In genomic region chr5:137009988-137010387, GRCm38 (mm10) we compare ENCODE assay signal across 8 mouse cellular contexts. TPM values are rescaled to one million over a fixed set of nuclear protein-coding genes. Genes with fewer than 3 reads are reported as not detected.
DNase-seq lines count a peak whose midpoint lies in the region; ATAC-seq lines count a peak whose summit lies in the region.

No protein-coding gene starts in this region.

- no peak overlapping the region for H3K9ac ChIP-seq in midbrain, embryonic 16.5 days (ENCODE audit: low read depth, low read length)
- H3K9ac ChIP-seq in embryonic facial prominence, embryonic 11.5 days (replicated peaks; ENCODE audit: low read length) = no peak overlapping the region

- H3K36me3 ChIP-seq in midbrain, embryonic 10.5 days = no peaks in the 10 kb centered on the region
- no peaks in the 10 kb centered on the region for H3K36me3 ChIP-seq in midbrain, embryonic 16.5 days (ENCODE audit: control insufficient read depth, insufficient read depth, low read length)
- H3K36me3 ChIP-seq in embryonic facial prominence, embryonic 11.5 days (replicated peaks; ENCODE audit: control insufficient read depth, insufficient read depth, low read depth, low read length) = no peaks in the 10 kb centered on the region

- no peaks in the 10 kb centered on the region for H3K4me1 ChIP-seq in midbrain, embryonic 10.5 days
- H3K4me1 ChIP-seq in midbrain, embryonic 16.5 days (ENCODE audit: control insufficient read depth, insufficient read depth, low read length) = no peaks in the 10 kb centered on the region
- H3K4me1 ChIP-seq in embryonic facial prominence, embryonic 11.5 days (ENCODE audit: control insufficient read depth, insufficient read depth, low read length) = no peaks in the 10 kb centered on the region

- intact Hi-C loops in heart, postnatal 25 days (cut with DNase I) = no loop called here

- H3K4me2 ChIP-seq in midbrain, embryonic 16.5 days (ENCODE audit: low read length) = no peak overlapping the region
- H3K4me2 ChIP-seq in embryonic facial prominence, embryonic 11.5 days (ENCODE audit: low read depth, low read length) = no peak overlapping the region

- no peaks in the 10 kb centered on the region for H3K9me3 ChIP-seq in midbrain, embryonic 10.5 days (replicated peaks)
- H3K9me3 ChIP-seq in midbrain, embryonic 16.5 days (replicated peaks; ENCODE audit: control insufficient read depth, low read length, poor library complexity, severe bottlenecking) = no peaks in the 10 kb centered on the region
- no peaks in the 10 kb centered on the region for H3K9me3 ChIP-seq in embryonic facial prominence, embryonic 11.5 days (replicated peaks; ENCODE audit: control insufficient read depth, low read length)

- H3K27me3 ChIP-seq in midbrain, embryonic 10.5 days (ENCODE audit: low read depth, poor library complexity, severe bottlenecking) = no peaks in the 10 kb centered on the region
- H3K27me3 ChIP-seq in midbrain, embryonic 16.5 days (ENCODE audit: control insufficient read depth, insufficient read depth, low read depth, low read length) = no peaks in the 10 kb centered on the region
- H3K27me3 ChIP-seq in embryonic facial prominence, embryonic 11.5 days (ENCODE audit: control insufficient read depth, insufficient read depth, low read length) = no peaks in the 10 kb centered on the region

- H3K4me3 ChIP-seq in midbrain, embryonic 10.5 days = no peak overlapping the region
- H3K4me3 ChIP-seq in midbrain, embryonic 16.5 days (ENCODE audit: low read depth, low read length) = no peak overlapping the region
- H3K4me3 ChIP-seq in embryonic facial prominence, embryonic 11.5 days (ENCODE audit: low read depth, low read length) = no peak overlapping the region

- 35% methylated on average over 3 of the region's 3 CpGs for WGBS in midbrain, embryonic 10.5 days
- WGBS in midbrain, embryonic 16.5 days = 28% methylated on average over 3 of the region's 3 CpGs
- WGBS in embryonic facial prominence, embryonic 11.5 days = 46% methylated on average over 3 of the region's 3 CpGs

- peak; percentile 36 to 61 for DNase-seq in frontal cortex, postnatal 36 days (ENCODE audit: low spot score in 2 of 2)
- DNase-seq in frontal cortex, postnatal 10 days (ENCODE audit: low spot score in 2 of 2) = no peak
- DNase-seq in midbrain, embryonic 10.5 days (ENCODE audit: low spot score) = peak; percentile 56
- peak; percentile 39 for DNase-seq in MEL-GATA-1-ER (ENCODE audit: extremely low read depth, low read depth)
- DNase-seq in embryonic facial prominence, embryonic 11.5 days (ENCODE audit: low spot score) = peak; percentile 75
- no peak for DNase-seq in heart, postnatal 25 days (ENCODE audit: low spot score)

- ATAC-seq in midbrain, embryonic 16.5 days = no peak
- ATAC-seq in embryonic facial prominence, embryonic 11.5 days (replicated peaks; ENCODE audit: insufficient number of reproducible peaks, low FRiP score, low TSS enrichment, low read depth) = no peak
- ATAC-seq in megakaryocyte, adult 5-6 weeks (ENCODE audit: poor library complexity, severe bottlenecking) = 0 out of 2 replicates have a peak, but pooled peaks have one; percentile 40

- H3K27ac ChIP-seq in midbrain, embryonic 10.5 days (replicated peaks) = no peak overlapping the region
- H3K27ac ChIP-seq in midbrain, embryonic 16.5 days (ENCODE audit: low read length) = no peak overlapping the region
- no peak overlapping the region for H3K27ac ChIP-seq in embryonic facial prominence, embryonic 11.5 days (replicated peaks; ENCODE audit: low read depth, low read length)

RNA-seq across cellular contexts. Expression of gene Vgf, which starts 16.2 kb away (rescaled TPM):
- 0.35 and 0.39 TPM in 2 replicates for polyA plus RNA-seq in midbrain, embryonic 10.5 days (2016; fragmentation: Nextera tagmentation; extraction: Ambion mirVana)
- 12.6 and 15.6 TPM in 2 replicates for polyA plus RNA-seq in midbrain, embryonic 16.5 days (2015; fragmentation: Nextera tagmentation; extraction: Ambion mirVana)
- 0.68 and 0.72 TPM in 2 replicates for polyA plus RNA-seq in embryonic facial prominence, embryonic 11.5 days (2014; fragmentation: Nextera tagmentation; extraction: Ambion mirVana)
- not detected in 2 replicates for total RNA-seq in megakaryocyte, adult 5-6 weeks (2015)
- total RNA-seq in megakaryocyte, adult 5-6 weeks (2017) = not detected in 2 replicates
- total RNA-seq in heart, postnatal 25 days (2021) = not detected

RNA-seq across cellular contexts. Expression of gene Znhit1, which starts 22.2 kb away (rescaled TPM):
- polyA plus RNA-seq in midbrain, embryonic 10.5 days (2016; fragmentation: Nextera tagmentation; extraction: Ambion mirVana) = 102 and 105 TPM in 2 replicates
- 136 and 144 TPM in 2 replicates for polyA plus RNA-seq in midbrain, embryonic 16.5 days (2015; fragmentation: Nextera tagmentation; extraction: Ambion mirVana)
- polyA plus RNA-seq in embryonic facial prominence, embryonic 11.5 days (2014; fragmentation: Nextera tagmentation; extraction: Ambion mirVana) = 101 and 104 TPM in 2 replicates
- 106 and 133 TPM in 2 replicates for total RNA-seq in megakaryocyte, adult 5-6 weeks (2015)
- total RNA-seq in megakaryocyte, adult 5-6 weeks (2017) = 57.7 and 67.9 TPM in 2 replicates
- total RNA-seq in heart, postnatal 25 days (2021) = 10 to 100 TPM; 57.2 to 67.0 TPM

RNA-seq across cellular contexts. Expression of gene Plod3, which starts 23.2 kb away (rescaled TPM):
- polyA plus RNA-seq in midbrain, embryonic 10.5 days (2016; fragmentation: Nextera tagmentation; extraction: Ambion mirVana) = 40.8 and 43.2 TPM in 2 replicates
- 34.7 and 37.9 TPM in 2 replicates for polyA plus RNA-seq in midbrain, embryonic 16.5 days (2015; fragmentation: Nextera tagmentation; extraction: Ambion mirVana)
- polyA plus RNA-seq in embryonic facial prominence, embryonic 11.5 days (2014; fragmentation: Nextera tagmentation; extraction: Ambion mirVana) = 23.1 and 28.0 TPM in 2 replicates
- total RNA-seq in megakaryocyte, adult 5-6 weeks (2015) = 73.2 and 74.8 TPM in 2 replicates
- 159 and 176 TPM in 2 replicates for total RNA-seq in megakaryocyte, adult 5-6 weeks (2017)
- total RNA-seq in heart, postnatal 25 days (2021) = 10 to 100 TPM; 37.5 to 40.4 TPM

RNA-seq across cellular contexts. Expression of gene Ap1s1, which starts 35.9 kb away (rescaled TPM):
- 209 and 228 TPM in 2 replicates for polyA plus RNA-seq in midbrain, embryonic 10.5 days (2016; fragmentation: Nextera tagmentation; extraction: Ambion mirVana)
- polyA plus RNA-seq in midbrain, embryonic 16.5 days (2015; fragmentation: Nextera tagmentation; extraction: Ambion mirVana) = 296 and 303 TPM in 2 replicates
- 144 and 159 TPM in 2 replicates for polyA plus RNA-seq in embryonic facial prominence, embryonic 11.5 days (2014; fragmentation: Nextera tagmentation; extraction: Ambion mirVana)
- total RNA-seq in megakaryocyte, adult 5-6 weeks (2015) = 19.1 and 19.6 TPM in 2 replicates
- total RNA-seq in megakaryocyte, adult 5-6 weeks (2017) = 43.3 and 47.2 TPM in 2 replicates
- total RNA-seq in heart, postnatal 25 days (2021) = 10 to 100 TPM; 34.4 to 43.0 TPM

RNA-seq across cellular contexts. Expression of gene Cldn15, which starts 43.6 kb away (rescaled TPM):
- 0.15 and 0.55 TPM in 2 replicates for polyA plus RNA-seq in midbrain, embryonic 10.5 days (2016; fragmentation: Nextera tagmentation; extraction: Ambion mirVana)
- polyA plus RNA-seq in midbrain, embryonic 16.5 days (2015; fragmentation: Nextera tagmentation; extraction: Ambion mirVana) = 0.15 and 0.30 TPM in 2 replicates
- 0.22 and 0.25 TPM in 2 replicates for polyA plus RNA-seq in embryonic facial prominence, embryonic 11.5 days (2014; fragmentation: Nextera tagmentation; extraction: Ambion mirVana)
- 13.3 and 15.8 TPM in 2 replicates for total RNA-seq in megakaryocyte, adult 5-6 weeks (2015)
- total RNA-seq in megakaryocyte, adult 5-6 weeks (2017) = 7.1 and 15.9 TPM in 2 replicates
- 10 to 100 TPM in 1 of 2 experiments, 1 to 10 TPM in 1; 8.9 to 10.4 TPM for total RNA-seq in heart, postnatal 25 days (2021)

Comparison
In these comparisons a context has a peak if more than half of its experiments do, and no peak if none do; other contexts are left out.
1. DNase-seq: peak in frontal cortex, postnatal 36 days (2 of 2), midbrain, embryonic 10.5 days (single experiment), MEL-GATA-1-ER (single experiment) and embryonic facial prominence, embryonic 11.5 days (single experiment); none in frontal cortex, postnatal 10 days (0 of 2) and heart, postnatal 25 days (single experiment).